Mouse (Mus musculus) intestine, embryonic 16.5 days (tissue): ENCODE results near the gene Trim26. TPM values are rescaled to one million over a fixed set of nuclear protein-coding genes. Genes with fewer than 3 reads are reported as not detected.

Experiments
- ATAC-seq: fragments of 200-750 bp; cut with Nextera tagmentation; 2 replicates; pipeline ENCODE4 v1.8.0; 2017; ENCODE audit warnings: moderate TSS enrichment, moderate library complexity
- H3K27ac ChIP-seq: fragments of 300-500 bp; sonication (generic); 2 replicates; pipeline ENCODE4 v1.5.1; 2014; ENCODE audit warnings: mild to moderate bottlenecking, low read length
- H3K27me3 ChIP-seq: fragments of 300-500 bp; sonication (generic); replicated peaks from 2 replicates; pipeline ENCODE4 v1.6.1; 2014; ENCODE audit warnings: low read length, control low read depth, mixed read lengths; ENCODE audit not compliant: control insufficient read depth, insufficient read depth
- H3K36me3 ChIP-seq: fragments of 300-500 bp; sonication (generic); 2 replicates; pipeline ENCODE4 v1.6.1; 2014; ENCODE audit warnings: low read length, control low read depth; ENCODE audit not compliant: control insufficient read depth, insufficient read depth
- H3K4me1 ChIP-seq: fragments of 300-500 bp; sonication (generic); 2 replicates; pipeline ENCODE4 v1.6.1; 2014; ENCODE audit warnings: low read length, control low read depth, mixed read lengths; ENCODE audit not compliant: control insufficient read depth, insufficient read depth
- H3K4me2 ChIP-seq: fragments of 300-500 bp; sonication (generic); 2 replicates; pipeline ENCODE4 v1.6.1; 2014; ENCODE audit warnings: low read depth, low read length, control low read depth
- H3K4me3 ChIP-seq: fragments of 300-500 bp; sonication (generic); 2 replicates; pipeline ENCODE4 v1.5.1; 2014; ENCODE audit warnings: mild to moderate bottlenecking, low read length
- H3K9ac ChIP-seq: fragments of 300-500 bp; sonication (generic); 2 replicates; pipeline ENCODE4 v1.6.1; 2014; ENCODE audit warnings: low read depth, low read length
- H3K9me3 ChIP-seq: fragments of 300-500 bp; sonication (generic); 2 replicates; pipeline ENCODE4 v1.6.1; 2016; ENCODE audit warnings: low read length, control low read depth; ENCODE audit not compliant: control insufficient read depth
- WGBS: fragments of 180-500 bp; shearing (Covaris S2); extraction: QIAGEN DNeasy Blood & Tissue Kit; methylation state at CpG from one replicate; pipeline ENCODE4 v1.1.7; 2014; 5-methylcytosine and 5-hydroxymethylcytosine counted together
- polyA plus RNA-seq: library from polyadenylated mRNA; unstranded; fragments of >200 nt; fragmentation: Nextera tagmentation; extraction: Ambion mirVana; gene quantifications from 2 replicates; pipeline ENCODE4 v1.2.1, GENCODE M21; 2015

Trim26 gene
- polyA plus RNA-seq, 1 experiment from 2014 or later: 36.5 TPM

GRCm38 (mm10) chr17:36866719-36867527 lies 30.0 kb downstream of the Trim26 start, which contains the start of gene Trim15:
Gene Trim15, minus strand, starts transcription at chr17:36867210.
- H3K27me3 ChIP-seq: peaks cover 4% of the 10 kb centered on the region; the same call in 1 of the 2 replicates
- H3K4me2 ChIP-seq: peak within 1 kb of the TSS; percentile 57
- H3K4me1 ChIP-seq: 0 out of 2 replicates have a peak, but pooled peaks cover 4% of the 10 kb centered on the region
- WGBS: 8% methylated on average over 29 of the region's 29 CpGs
- H3K9me3 ChIP-seq: no peaks in the 10 kb centered on the region
- no peaks in the 10 kb centered on the region for H3K36me3 ChIP-seq
- ATAC-seq: peak; percentile 97
- H3K4me3 ChIP-seq: peak within 1 kb of the TSS; percentile 50
- H3K27ac ChIP-seq: peak within 1 kb of the TSS; percentile 85
- peak within 1 kb of the TSS; percentile 72 for H3K9ac ChIP-seq

DNA sequence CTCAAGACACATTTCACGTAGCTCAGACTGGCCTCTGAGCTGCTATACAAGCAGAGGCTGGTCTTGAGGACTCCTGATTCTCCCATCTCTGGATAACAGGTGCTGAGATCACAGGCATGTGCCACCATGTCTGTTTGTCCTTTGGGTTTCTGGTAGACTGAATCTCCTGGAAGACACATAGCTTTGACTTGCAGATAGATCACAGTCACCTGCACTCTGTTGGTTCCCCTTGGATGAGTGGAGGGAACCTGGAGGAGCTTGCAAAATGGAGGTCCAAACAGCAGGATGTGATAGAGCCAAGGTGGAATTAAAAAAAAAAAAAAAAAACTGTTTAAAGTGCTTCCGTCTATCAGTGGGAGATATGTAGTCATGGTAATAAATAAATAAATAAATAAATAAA lies 31.9 kb downstream of the Trim26 start:
- WGBS: 83% methylated on average over 2 of the region's 2 CpGs
- peaks cover 4% of the 10 kb centered on the region; the same call in 1 of the 2 replicates for H3K27me3 ChIP-seq
- no peak overlapping the region for H3K27ac ChIP-seq
- H3K9ac ChIP-seq: no peak overlapping the region
- ATAC-seq: no peak
- no peak overlapping the region for H3K4me2 ChIP-seq
- 0 out of 2 replicates have a peak, but pooled peaks cover 4% of the 10 kb centered on the region for H3K4me1 ChIP-seq
- H3K9me3 ChIP-seq: no peaks in the 10 kb centered on the region
- H3K36me3 ChIP-seq: no peaks in the 10 kb centered on the region
- no peak overlapping the region for H3K4me3 ChIP-seq

- peak; percentile 55 for ATAC-seq
- H3K27ac ChIP-seq: no peak within 1 kb of the TSS
- H3K27me3 ChIP-seq: peaks cover 4% of the 10 kb centered on the region; the same call in 1 of the 2 replicates
- H3K9ac ChIP-seq: 0 out of 2 replicates have a peak within 1 kb of the TSS, but pooled peaks have one; percentile 24
- H3K4me3 ChIP-seq: no peak within 1 kb of the TSS
- no peaks in the 10 kb centered on the region for H3K36me3 ChIP-seq
- 71% methylated on average over 4 of the region's 4 CpGs for WGBS
- H3K4me2 ChIP-seq: no peak within 1 kb of the TSS
- H3K4me1 ChIP-seq: 0 out of 2 replicates have a peak, but pooled peaks cover 4% of the 10 kb centered on the region
- no peaks in the 10 kb centered on the region for H3K9me3 ChIP-seq
Observed at GRCm38 (mm10) chr17:36869284-36869954, 32.5 kb downstream of the Trim26 start, which contains the start of gene Trim10. Gene Trim10, plus strand, starts transcription at chr17:36869574.

DNA sequence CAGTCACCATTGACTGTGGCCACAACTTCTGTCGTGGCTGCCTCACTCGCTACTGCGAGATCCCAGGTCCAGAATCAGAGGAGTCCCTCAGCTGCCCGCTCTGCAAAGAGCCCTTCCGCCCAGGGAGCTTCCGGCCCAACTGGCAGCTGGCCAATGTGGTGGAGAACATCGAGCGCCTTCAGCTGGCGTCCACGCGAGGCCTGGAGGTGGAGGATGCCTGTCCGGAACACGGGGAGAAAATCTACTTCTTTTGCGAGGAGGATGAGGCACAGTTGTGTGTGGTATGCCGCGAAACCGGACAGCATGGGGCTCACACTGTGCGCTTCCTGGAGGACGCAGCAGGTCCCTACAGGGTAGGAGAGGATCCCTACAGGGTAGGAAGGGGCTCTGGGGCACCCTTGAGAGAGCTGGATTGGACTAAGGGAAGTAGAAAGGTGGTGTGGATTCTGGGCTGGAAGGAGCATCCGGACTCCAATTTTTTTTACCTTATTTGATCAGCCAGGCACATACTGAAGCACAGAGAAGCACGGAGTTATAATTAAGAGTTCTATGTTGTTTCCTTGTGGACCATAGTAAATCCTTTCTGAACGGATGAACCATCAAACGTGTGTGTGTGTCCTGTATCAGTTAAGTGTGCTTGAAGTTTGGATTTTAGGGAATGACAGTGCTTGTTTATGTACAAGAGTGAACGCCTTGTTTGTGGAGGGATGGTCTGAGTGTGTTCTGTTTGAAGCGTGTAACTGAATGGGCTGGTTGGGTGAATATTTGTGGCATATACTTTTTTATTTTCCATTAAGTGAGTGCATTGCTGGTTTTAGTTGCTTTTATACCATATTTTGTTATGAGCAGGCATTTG lies 33.2 kb downstream of the Trim26 start:
- H3K4me2 ChIP-seq: no peak overlapping the region
- ATAC-seq: no peak
- no peaks in the 10 kb centered on the region for H3K36me3 ChIP-seq
- H3K27ac ChIP-seq: no peak overlapping the region
- H3K9ac ChIP-seq: 0 out of 2 replicates have a peak overlapping the region, but pooled peaks have one; percentile 24
- H3K4me3 ChIP-seq: no peak overlapping the region
- H3K9me3 ChIP-seq: no peaks in the 10 kb centered on the region
- H3K27me3 ChIP-seq: peaks cover 4% of the 10 kb centered on the region; the same call in 1 of the 2 replicates
- WGBS: 68% methylated on average over 25 of the region's 25 CpGs
- 0 out of 2 replicates have a peak, but pooled peaks cover 4% of the 10 kb centered on the region for H3K4me1 ChIP-seq

GRCm38 (mm10) chr17:36874636-36875035 lies 37.7 kb downstream of the Trim26 start:
- WGBS: 35% methylated on average over 4 of the region's 4 CpGs
- Histone ChIP-seq H3K4me3 (no peak overlapping the region), H3K27ac (no peak overlapping the region), H3K4me1 (no peaks in the 10 kb centered on the region), H3K36me3 (no peaks in the 10 kb centered on the region), H3K27me3 (no peaks in the 10 kb centered on the region), H3K4me2 (no peak overlapping the region), H3K9me3 (no peaks in the 10 kb centered on the region), H3K9ac (no peak overlapping the region)
- peak; percentile 27; the same call in 1 of the 2 replicates for ATAC-seq

DNA sequence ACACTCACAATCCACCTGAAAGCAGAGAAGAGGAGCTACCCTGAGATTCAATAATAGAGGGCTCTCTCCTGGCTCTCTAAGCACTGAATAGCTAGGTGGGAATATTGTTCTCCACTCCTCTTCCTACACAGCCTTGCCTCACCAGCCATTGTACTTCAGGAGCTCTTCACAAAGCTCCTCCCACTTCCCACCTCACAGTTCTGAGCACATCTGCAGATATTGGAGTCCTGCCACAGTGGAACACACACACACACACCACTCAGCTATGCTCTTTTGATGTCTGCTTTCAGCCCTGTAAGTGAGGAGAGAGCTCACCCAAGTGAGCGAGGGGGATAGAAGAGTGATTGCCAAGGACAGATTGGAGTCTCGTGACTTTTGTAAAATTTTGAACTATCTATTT lies 46.4 kb downstream of the Trim26 start:
- Histone ChIP-seq H3K4me1 (no peaks in the 10 kb centered on the region), H3K4me2 (no peak overlapping the region), H3K27me3 (no peaks in the 10 kb centered on the region), H3K9ac (no peak overlapping the region), H3K9me3 (no peaks in the 10 kb centered on the region), H3K27ac (no peak overlapping the region), H3K36me3 (no peaks in the 10 kb centered on the region), H3K4me3 (no peak overlapping the region)
- 80% methylated on average over 2 of the region's 2 CpGs for WGBS
- ATAC-seq: no peak

- no peak overlapping the region for H3K9ac ChIP-seq
- H3K4me2 ChIP-seq: no peak overlapping the region
- no peak overlapping the region for H3K27ac ChIP-seq
- H3K27me3 ChIP-seq: no peaks in the 10 kb centered on the region
- H3K4me3 ChIP-seq: no peak overlapping the region
- H3K4me1 ChIP-seq: no peaks in the 10 kb centered on the region
- no peaks in the 10 kb centered on the region for H3K36me3 ChIP-seq
- no peaks in the 10 kb centered on the region for H3K9me3 ChIP-seq
- WGBS: 80% methylated on average over 12 of the region's 12 CpGs
- peak; percentile 83 for ATAC-seq
Observed at GRCm38 (mm10) chr17:36885132-36885790, 48.3 kb downstream of the Trim26 start.

DNA sequence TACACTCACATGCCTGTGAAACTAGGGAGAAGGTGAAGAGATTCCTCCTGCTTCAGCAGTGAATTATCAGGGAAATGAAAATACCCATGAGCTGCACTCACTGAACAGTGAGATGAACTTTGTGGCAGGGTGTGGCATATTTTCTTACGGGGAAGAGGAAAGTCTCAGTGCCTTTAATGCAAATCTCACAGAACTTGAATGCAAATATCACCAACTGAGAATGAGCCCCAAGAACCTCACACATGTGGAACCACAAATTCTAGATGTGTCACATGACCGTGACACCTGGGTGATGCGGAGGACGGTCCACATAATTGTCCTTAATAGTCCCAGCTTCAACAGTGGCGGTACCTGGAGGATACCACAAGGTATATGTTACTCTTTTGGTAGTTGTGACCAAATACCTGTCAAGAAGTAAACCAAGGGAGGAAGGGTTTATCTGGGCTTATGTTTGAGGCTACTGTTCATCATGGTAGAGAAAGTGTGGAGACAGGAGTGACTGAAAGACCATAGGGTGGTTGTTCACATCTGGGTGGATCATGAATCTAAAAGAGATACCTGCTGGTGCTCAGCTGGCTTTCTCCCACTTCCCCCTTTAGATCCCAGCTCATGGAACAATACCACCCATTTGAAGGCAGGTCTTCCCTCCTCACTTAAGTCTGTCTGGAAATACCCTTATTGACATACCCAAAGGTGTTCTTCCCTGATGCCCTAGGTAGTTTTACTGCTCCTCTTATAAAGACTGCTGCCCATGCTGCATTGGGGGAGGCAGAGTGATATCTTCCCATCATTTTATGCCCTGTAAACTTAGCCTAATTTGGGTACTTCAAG lies 53.4 kb downstream of the Trim26 start, which contains the start of gene Trim40:
TSS of gene Trim40 (minus strand) at position 51 of the 831 bp plus-strand sequence.
- no peaks in the 10 kb centered on the region for H3K36me3 ChIP-seq
- H3K27me3 ChIP-seq: no peaks in the 10 kb centered on the region
- H3K9me3 ChIP-seq: no peaks in the 10 kb centered on the region
- H3K4me1 ChIP-seq: 0 out of 2 replicates have a peak, but pooled peaks cover 1% of the 10 kb centered on the region
- H3K4me3 ChIP-seq: no peak within 1 kb of the TSS
- no peak within 1 kb of the TSS for H3K9ac ChIP-seq
- WGBS: 79% methylated on average over 5 of the region's 5 CpGs
- no peak within 1 kb of the TSS for H3K4me2 ChIP-seq
- ATAC-seq: peak; percentile 31
- H3K27ac ChIP-seq: peak within 1 kb of the TSS; percentile 38
